Mouse (Mus musculus) right cerebral cortex, adult 2 months (tissue): Measurements from ENCODE around the gene Ssbp3.
A peak's percentile ranks its signal among the peaks of the same experiment; 100 is the strongest.

ENCODE experiments used
- DNase-seq, 2 experiments: peaks; one replicate each; pipeline ENCODE4 v3.0.0; 2021 to 2022; ENCODE audit warnings: low spot score in 2 of 2

The Ssbp3 gene

GRCm38 (mm10) chr4:107048568-107049162, 138.2 kb downstream of the Ssbp3 start:
- DNase-seq = no peak

DNA sequence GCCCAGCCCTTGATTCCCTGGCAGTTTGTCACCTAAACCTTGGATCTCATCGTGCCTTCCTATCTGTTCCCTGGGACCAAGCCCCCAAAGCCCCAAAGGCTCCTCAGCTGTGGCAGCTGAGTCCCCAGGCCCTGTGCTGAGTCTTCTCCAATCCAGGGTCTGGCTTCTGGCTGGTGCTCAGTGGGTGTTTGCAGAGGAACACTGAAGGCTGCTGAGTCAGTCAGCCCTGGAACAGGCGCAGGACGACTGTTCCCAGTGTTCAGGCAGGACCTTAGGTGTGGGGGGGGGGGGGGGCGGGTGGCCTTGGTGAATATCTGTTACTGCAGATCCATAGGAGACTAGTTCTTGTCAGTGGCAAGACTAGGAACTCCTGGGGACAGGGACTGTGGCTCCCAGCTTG, 141.4 kb downstream of the Ssbp3 start:
- DNase-seq = no peak

DNA sequence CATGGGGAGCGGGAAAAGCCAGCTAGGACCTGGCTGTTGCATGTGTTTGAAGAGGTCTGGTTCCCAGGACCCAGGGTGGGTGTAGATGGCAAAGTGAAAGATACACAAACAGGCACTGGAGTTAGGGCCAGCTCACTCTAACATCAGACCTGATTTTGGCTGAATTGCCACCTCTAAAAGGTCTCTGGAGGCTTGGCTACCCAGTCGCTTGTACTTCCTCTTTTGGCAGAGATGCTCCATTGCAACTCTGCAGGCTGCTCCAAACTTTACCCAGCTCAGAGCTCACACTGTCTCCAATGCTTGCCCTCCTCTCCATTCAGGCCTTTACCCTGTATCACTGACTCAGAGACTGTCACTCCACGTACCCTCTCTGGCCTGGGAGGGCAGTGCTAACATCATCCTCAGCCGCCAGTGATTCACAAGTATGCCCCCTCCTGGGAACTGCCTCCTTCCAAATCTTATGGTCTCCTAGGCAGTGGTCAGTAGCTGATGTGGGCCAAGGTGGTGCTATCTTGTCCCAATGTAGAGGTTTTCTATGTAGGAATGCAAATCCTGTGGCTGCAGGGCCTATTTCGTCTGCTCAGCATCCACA, 142.6 kb downstream of the Ssbp3 start:
- no peak for DNase-seq

DNA sequence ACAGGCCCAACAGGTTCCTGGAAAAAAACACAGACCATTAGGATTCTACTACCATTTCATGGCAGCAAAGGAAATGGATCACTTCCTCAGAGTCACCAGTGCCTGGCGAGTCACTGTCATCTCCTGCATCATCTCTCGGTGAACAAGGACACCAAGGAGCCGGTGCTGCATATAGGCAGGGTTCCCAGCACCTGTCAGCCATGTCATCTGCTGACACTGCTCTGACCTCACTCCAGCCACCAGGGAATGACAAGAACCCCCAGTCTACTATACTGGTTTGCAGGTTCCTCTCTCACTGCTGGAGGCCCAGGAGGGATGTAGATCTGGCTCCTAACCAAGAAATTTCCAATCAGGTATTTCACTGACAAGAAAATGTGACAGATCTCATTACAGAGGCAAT, 145.6 kb downstream of the Ssbp3 start:
- no peak for DNase-seq

GRCm38 (mm10) chr4:107058346-107058745, 147.8 kb downstream of the Ssbp3 start:
- no peak for DNase-seq

DNA sequence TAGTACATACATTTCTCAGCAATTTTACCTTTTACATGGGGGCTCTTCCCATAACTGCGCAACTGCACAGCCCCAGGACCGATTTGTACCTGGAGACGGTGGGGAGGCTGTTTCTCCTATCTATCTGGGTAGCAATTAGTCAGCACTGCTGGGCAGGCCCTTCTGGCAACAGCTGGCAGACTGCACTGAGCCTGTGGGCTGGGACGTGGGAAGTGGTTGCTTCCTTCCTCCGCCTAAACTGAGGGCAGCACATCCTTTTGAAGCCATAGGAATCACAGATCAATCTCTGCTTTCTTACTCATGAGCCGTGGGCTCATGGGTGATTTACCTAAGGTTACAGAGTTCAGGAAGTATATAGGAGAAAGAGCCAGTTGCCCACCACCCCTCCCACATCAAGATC, 148.3 kb downstream of the Ssbp3 start:
- DNase-seq = peak; percentile 39 to 59

GRCm38 (mm10) chr4:107061560-107061959, 151.1 kb downstream of the Ssbp3 start:
- no peak for DNase-seq

DNA sequence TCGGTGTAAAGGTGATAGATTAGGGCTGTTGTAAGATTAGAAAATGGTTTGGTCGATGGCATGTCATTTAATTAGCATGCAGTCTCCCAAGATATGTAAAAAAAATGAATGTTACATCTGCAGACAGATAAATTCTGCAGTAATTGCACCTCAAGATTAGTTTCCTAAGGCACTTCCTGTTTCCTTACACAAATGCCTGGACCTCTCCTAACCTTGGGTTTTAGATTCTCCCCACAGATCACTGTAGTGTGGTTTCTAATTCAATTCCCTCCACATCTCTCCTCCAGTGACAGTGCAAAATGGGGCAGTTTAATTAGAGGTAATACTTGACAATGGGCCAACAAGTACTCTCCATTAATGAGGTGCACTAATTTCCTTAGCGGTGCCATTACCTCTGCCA, 152.7 kb downstream of the Ssbp3 start:
- no peak for DNase-seq

GRCm38 (mm10) chr4:107064394-107065098, 154.0 kb downstream of the Ssbp3 start:
- no peak for DNase-seq

- peak; percentile 97 for DNase-seq
Observed at GRCm38 (mm10) chr4:107066252-107067124, 156.0 kb downstream of the Ssbp3 start, which contains the start of the genes Mrpl37 and Cyb5rl. Mrpl37 (minus strand) TSS chr4:107066868. Cyb5rl (plus strand) TSS chr4:107066988.

DNA sequence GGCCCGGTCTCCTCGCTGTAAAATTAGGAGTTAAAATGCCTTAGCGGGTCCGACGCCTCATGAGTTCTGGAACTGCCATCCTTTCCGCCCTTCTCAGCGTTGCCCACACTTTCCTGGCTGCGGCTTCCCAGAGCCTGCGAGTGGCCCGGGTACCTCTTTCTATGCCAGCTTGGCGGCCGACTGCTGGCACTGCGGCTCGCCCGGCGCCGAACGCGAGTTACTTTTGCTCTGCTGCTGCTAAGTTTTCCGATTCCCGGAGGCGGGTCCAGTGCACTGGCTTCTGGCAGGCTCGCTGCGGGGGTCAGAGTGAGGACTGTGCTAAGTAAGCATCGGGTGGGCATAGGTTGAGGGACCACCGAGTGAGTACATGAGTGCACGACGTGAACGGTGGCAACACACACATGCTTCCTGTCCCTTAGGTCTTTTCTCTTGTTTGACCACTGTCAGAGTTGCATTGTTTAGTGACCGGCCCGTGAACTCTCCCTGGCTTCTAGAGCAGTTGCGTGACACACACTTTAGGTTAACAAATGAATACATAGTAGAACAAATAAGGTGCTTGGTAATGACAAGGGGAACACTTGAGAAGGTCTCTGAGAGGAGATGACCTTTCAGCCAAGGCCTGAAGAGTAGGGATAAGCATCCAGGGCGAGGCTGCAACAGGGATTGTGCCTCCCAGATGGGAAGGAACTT, 156.8 kb downstream of the Ssbp3 start:
- no peak for DNase-seq

- no peak for DNase-seq
Observed at GRCm38 (mm10) chr4:107072343-107072742, 161.8 kb downstream of the Ssbp3 start.

DNA sequence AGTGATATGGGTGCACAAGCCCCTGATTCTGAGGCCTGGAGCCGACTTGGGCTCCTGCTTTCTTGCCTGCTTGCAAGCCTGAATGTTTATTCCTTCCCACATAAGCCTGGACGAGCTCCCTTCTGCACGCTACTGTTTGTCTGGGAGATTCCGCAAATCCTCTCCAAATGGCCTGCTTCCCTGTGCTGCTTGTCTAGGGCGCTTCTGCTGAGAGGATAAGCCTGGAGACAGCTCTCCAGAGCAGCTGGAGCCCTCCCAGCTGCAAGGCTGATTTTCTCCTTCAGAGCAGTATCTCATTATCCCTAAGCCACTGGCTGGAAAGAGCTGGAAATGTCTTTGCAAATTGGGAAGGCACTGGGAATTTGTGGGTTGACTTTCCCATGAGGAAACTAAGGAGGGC, 165.0 kb downstream of the Ssbp3 start:
- DNase-seq = no peak

GRCm38 (mm10) chr4:107078894-107079293, 168.4 kb downstream of the Ssbp3 start:
- no peak for DNase-seq

DNA sequence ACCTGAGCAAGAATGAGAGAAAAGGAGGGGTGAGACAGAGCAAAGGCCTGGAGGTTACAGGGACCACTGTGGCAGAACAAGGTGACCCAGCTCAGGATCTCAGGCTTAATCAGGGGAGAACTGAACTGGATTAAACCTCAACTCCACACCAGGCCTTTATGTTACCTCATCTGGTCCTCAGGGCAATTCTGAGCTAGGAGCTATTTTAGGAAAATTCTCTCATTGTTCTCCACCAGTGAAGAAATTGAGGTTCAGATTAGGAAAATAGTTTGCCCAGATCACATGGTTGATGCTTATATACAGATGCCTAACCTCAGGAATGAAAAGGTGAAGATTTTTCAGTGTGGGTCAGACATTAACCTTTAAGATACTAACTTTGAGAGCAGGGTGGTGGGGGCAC, 169.2 kb downstream of the Ssbp3 start:
- DNase-seq = no peak

- DNase-seq = no peak
Observed at GRCm38 (mm10) chr4:107082185-107082584, 171.7 kb downstream of the Ssbp3 start.

GRCm38 (mm10) chr4:107083126-107083525, 172.6 kb downstream of the Ssbp3 start:
- DNase-seq = no peak

DNA sequence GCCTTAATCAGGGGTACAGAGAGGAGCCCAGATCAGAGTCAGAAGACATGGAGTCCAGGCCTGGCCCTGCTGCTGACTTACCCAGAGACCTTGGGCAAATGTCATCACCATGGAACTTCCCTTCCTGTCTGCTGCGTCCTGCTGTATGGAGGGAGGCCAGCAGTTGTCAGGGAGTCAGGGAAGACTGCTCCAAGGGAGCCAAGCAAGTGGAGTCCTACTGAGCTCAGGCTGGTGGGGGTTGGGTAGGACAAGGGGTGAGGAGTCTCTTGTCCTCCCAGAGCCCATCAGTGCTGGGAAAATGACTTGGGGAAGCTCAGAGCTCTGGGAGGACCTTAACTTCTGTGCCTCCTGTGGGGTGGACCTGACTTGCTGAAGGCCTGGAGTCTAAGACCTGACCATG, 173.8 kb downstream of the Ssbp3 start:
- DNase-seq = peak in 1 of 2 experiments; percentile 13

DNA sequence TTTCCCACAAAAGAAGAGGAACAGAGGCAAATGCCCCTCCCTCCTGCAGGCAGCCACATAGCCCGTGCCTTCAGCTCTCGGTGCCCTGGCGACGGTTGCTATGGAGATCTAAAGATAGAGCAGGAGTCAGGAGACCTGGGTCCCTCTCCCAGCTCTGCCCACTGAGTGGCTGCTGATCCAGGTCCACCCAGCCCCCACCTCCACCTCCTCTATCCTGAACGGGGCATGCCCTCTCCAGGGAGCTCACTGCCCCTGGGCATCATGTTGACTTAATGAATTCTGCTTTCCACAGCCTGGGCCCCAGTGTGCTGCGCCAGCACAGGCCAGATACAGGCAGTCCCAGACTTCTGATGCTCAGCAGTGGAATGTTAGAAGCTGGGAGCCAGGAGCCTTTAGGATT, 174.4 kb downstream of the Ssbp3 start:
- DNase-seq = peak; percentile 80

- DNase-seq = no peak
Observed at GRCm38 (mm10) chr4:107091696-107092095, 181.2 kb downstream of the Ssbp3 start.

- no peak for DNase-seq
Observed at GRCm38 (mm10) chr4:107094484-107095187, 184.1 kb downstream of the Ssbp3 start.
